Mouse (Mus musculus): ENCODE measurements around the gene Rpe. TPM values are rescaled to one million over a fixed set of nuclear protein-coding genes. Genes with fewer than 3 reads are reported as not detected.

Rpe gene
- polyA plus RNA-seq (2012; rRNA removed; ENCODE audit: low replicate concordance), result 12.8 and 15.7 TPM in 2 replicates

GRCm38 (mm10) chr1:66700693-66701575, at the start of gene Rpe:
TSS of gene Rpe (plus strand) at chr1:66700831.

Other genes starting within 250 kb of the Rpe start
- gene Unc80, start 232.5 kb upstream of the Rpe start, polyA plus RNA-seq (2012; rRNA removed; ENCODE audit: low replicate concordance), result 0.09 and 0.14 TPM in 2 replicates
- 0.11 and 0.33 TPM in 2 replicates for gene Kansl1l, start 116.7 kb downstream of the Rpe start, polyA plus RNA-seq (2012; rRNA removed; ENCODE audit: low replicate concordance)
- 11.0 and 18.6 TPM in 2 replicates for gene Acadl, start 162.4 kb downstream of the Rpe start, polyA plus RNA-seq (2012; rRNA removed; ENCODE audit: low replicate concordance)
- not detected in 2 replicates for gene Myl1, start 244.6 kb downstream of the Rpe start, polyA plus RNA-seq (2012; rRNA removed; ENCODE audit: low replicate concordance)

Data from duodenum, adult 2 months (tissue).